In genomic region chr17:45565103-45565502, GRCm38 (mm10) we compare ENCODE assay signal across 9 mouse cellular contexts. TPM values are rescaled to one million over a fixed set of nuclear protein-coding genes. Genes with fewer than 3 reads are reported as not detected.
A peak's percentile ranks its signal among the peaks of the same experiment; 100 is the strongest.
DNase-seq lines count a peak whose midpoint lies in the region; ATAC-seq and TF ChIP-seq lines count a peak whose summit lies in the region.
"Had no signal": no experiment of that assay in that cellular context is flagged by ENCODE, and none has a peak within 500 bp of the region (broad histone marks: within the 10 kb centered on the region; RNA-seq: fewer than 3 reads in every experiment).

No protein-coding gene starts in this region.

- peaks cover 27% of the 10 kb centered on the region for H3K36me3 ChIP-seq in neural tube, embryonic 11.5 days (ENCODE audit: control insufficient read depth, insufficient read depth, low read length)
- H3K36me3 ChIP-seq in hindbrain, embryonic 10.5 days: peaks cover 56% of the 10 kb centered on the region
- H3K36me3 ChIP-seq in liver, postnatal 0 days (replicated peaks; ENCODE audit: insufficient read depth, low read length): peaks cover 51% of the 10 kb centered on the region

- H3K9me3 ChIP-seq in neural tube, embryonic 11.5 days (ENCODE audit: control insufficient read depth, low read length): no peaks in the 10 kb centered on the region
- H3K9me3 ChIP-seq in hindbrain, embryonic 10.5 days: no peaks in the 10 kb centered on the region
- no peaks in the 10 kb centered on the region for H3K9me3 ChIP-seq in liver, postnatal 0 days (ENCODE audit: low read length)

- H3K4me1 ChIP-seq in neural tube, embryonic 11.5 days (ENCODE audit: control insufficient read depth, insufficient read depth, low read length): peaks cover 6% of the 10 kb centered on the region
- peaks cover 46% of the 10 kb centered on the region for H3K4me1 ChIP-seq in hindbrain, embryonic 10.5 days (replicated peaks)
- peaks cover 19% of the 10 kb centered on the region for H3K4me1 ChIP-seq in liver, postnatal 0 days (ENCODE audit: insufficient read depth)

- no peak for TF ChIP-seq EP300 in liver, postnatal 0 days (IDR thresholded peaks at IDR 0.05; ENCODE audit: low read depth)

- no peak for TF ChIP-seq CTCF in liver, postnatal 0 days (IDR thresholded peaks at IDR 0.05; ENCODE audit: low read depth)

- no peak for DNase-seq in neural tube, embryonic 11.5 days (ENCODE audit: low spot score)
- no peak for DNase-seq in neural tube, embryonic 10.5 days (ENCODE audit: extremely low spot score, low spot score)
- DNase-seq in hindbrain, embryonic 10.5 days (ENCODE audit: low spot score): no peak
- no peak for DNase-seq in liver, postnatal 0 days
- DNase-seq in adrenal gland, postnatal 10 days: no peak
- DNase-seq in thymus, postnatal 36 days: no peak
- DNase-seq in cerebellum, adult 18-20 months: no peak
- DNase-seq: adrenal gland, adult 8-10 months; lung, postnatal 10 days had no signal

- no peak overlapping the region for H3K27ac ChIP-seq in neural tube, embryonic 11.5 days (ENCODE audit: low read depth, low read length)
- H3K27ac ChIP-seq in hindbrain, embryonic 10.5 days: peak overlapping the region; percentile 98
- no peak overlapping the region for H3K27ac ChIP-seq in liver, postnatal 0 days (ENCODE audit: low read depth)

- 96% methylated on average over 11 of the region's 11 CpGs for WGBS in neural tube, embryonic 11.5 days
- WGBS in hindbrain, embryonic 10.5 days: 95% methylated on average over 11 of the region's 11 CpGs
- WGBS in liver, postnatal 0 days (ENCODE audit: insufficient replicate concordance): 91% methylated on average over 11 of the region's 11 CpGs

- ATAC-seq in neural tube, embryonic 11.5 days (ENCODE audit: insufficient read depth, low FRiP score, low TSS enrichment): no peak
- no peak for ATAC-seq in liver, postnatal 0 days

- peak overlapping the region; percentile 84 for H3K9ac ChIP-seq in neural tube, embryonic 11.5 days (ENCODE audit: low read length)
- H3K9ac ChIP-seq in liver, postnatal 0 days (replicated peaks): peak overlapping the region; percentile 93

- H3K27me3 ChIP-seq in neural tube, embryonic 11.5 days (ENCODE audit: control insufficient read depth, insufficient read depth, low read length): no peaks in the 10 kb centered on the region
- no peaks in the 10 kb centered on the region for H3K27me3 ChIP-seq in hindbrain, embryonic 10.5 days (ENCODE audit: insufficient read depth, poor library complexity, severe bottlenecking)
- no peaks in the 10 kb centered on the region for H3K27me3 ChIP-seq in liver, postnatal 0 days (ENCODE audit: insufficient read depth, low read length)

- H3K4me2 ChIP-seq in neural tube, embryonic 11.5 days (ENCODE audit: low read depth): peak overlapping the region; percentile 96
- peak overlapping the region; percentile 97 for H3K4me2 ChIP-seq in liver, postnatal 0 days (ENCODE audit: low read depth, low read length)

- peak overlapping the region; percentile 84 for H3K4me3 ChIP-seq in neural tube, embryonic 11.5 days (ENCODE audit: low read depth, low read length)
- H3K4me3 ChIP-seq in hindbrain, embryonic 10.5 days: peak overlapping the region; percentile 79
- peak overlapping the region; percentile 91 for H3K4me3 ChIP-seq in liver, postnatal 0 days (ENCODE audit: low read depth, low read length)

RNA-seq across cellular contexts. Expression of gene Slc35b2, which starts 1.4 kb away (rescaled TPM):
- 101 and 106 TPM in 2 replicates for polyA plus RNA-seq in neural tube, embryonic 11.5 days (2014; fragmentation: Nextera tagmentation; extraction: Ambion mirVana)
- polyA plus RNA-seq in hindbrain, embryonic 10.5 days (2016; fragmentation: Nextera tagmentation; extraction: Ambion mirVana): 121 TPM in 2 replicates
- 47.7 and 47.9 TPM in 2 replicates for polyA plus RNA-seq in liver, postnatal 0 days (2015; fragmentation: Nextera tagmentation; extraction: Ambion mirVana)
- total RNA-seq in adrenal gland, postnatal 10 days (2021): 10 to 100 TPM; 65.9 TPM

RNA-seq across cellular contexts. Expression of gene Hsp90ab1, which starts 8.0 kb away (rescaled TPM):
- polyA plus RNA-seq in neural tube, embryonic 11.5 days (2014; fragmentation: Nextera tagmentation; extraction: Ambion mirVana): 1,725 and 1,823 TPM in 2 replicates
- polyA plus RNA-seq in hindbrain, embryonic 10.5 days (2016; fragmentation: Nextera tagmentation; extraction: Ambion mirVana): 1,585 and 2,006 TPM in 2 replicates
- polyA plus RNA-seq in liver, postnatal 0 days (2015; fragmentation: Nextera tagmentation; extraction: Ambion mirVana): 419 and 445 TPM in 2 replicates
- 1,000 to 10,000 TPM; 1,111 to 1,198 TPM for total RNA-seq in adrenal gland, postnatal 10 days (2021)

RNA-seq across cellular contexts. Expression of gene Nfkbie, which starts 9.6 kb away (rescaled TPM):
- 6.9 and 7.0 TPM in 2 replicates for polyA plus RNA-seq in neural tube, embryonic 11.5 days (2014; fragmentation: Nextera tagmentation; extraction: Ambion mirVana)
- 8.3 and 9.7 TPM in 2 replicates for polyA plus RNA-seq in hindbrain, embryonic 10.5 days (2016; fragmentation: Nextera tagmentation; extraction: Ambion mirVana)
- polyA plus RNA-seq in liver, postnatal 0 days (2015; fragmentation: Nextera tagmentation; extraction: Ambion mirVana): 2.8 and 3.0 TPM in 2 replicates
- 1 to 10 TPM; 4.4 to 6.2 TPM for total RNA-seq in adrenal gland, postnatal 10 days (2021)

RNA-seq across cellular contexts. Expression of gene Tmem151b, which starts 15.6 kb away (rescaled TPM):
- 6.2 and 6.8 TPM in 2 replicates for polyA plus RNA-seq in neural tube, embryonic 11.5 days (2014; fragmentation: Nextera tagmentation; extraction: Ambion mirVana)
- 7.2 and 10.6 TPM in 2 replicates for polyA plus RNA-seq in hindbrain, embryonic 10.5 days (2016; fragmentation: Nextera tagmentation; extraction: Ambion mirVana)
- polyA plus RNA-seq in liver, postnatal 0 days (2015; fragmentation: Nextera tagmentation; extraction: Ambion mirVana): 0.13 and 0.19 TPM in 2 replicates
- 1 to 10 TPM; 1.2 to 3.1 TPM for total RNA-seq in adrenal gland, postnatal 10 days (2021)

RNA-seq across cellular contexts. Expression of gene Slc29a1, which starts 34.3 kb away (rescaled TPM):
- 44.1 and 48.7 TPM in 2 replicates for polyA plus RNA-seq in neural tube, embryonic 11.5 days (2014; fragmentation: Nextera tagmentation; extraction: Ambion mirVana)
- polyA plus RNA-seq in hindbrain, embryonic 10.5 days (2016; fragmentation: Nextera tagmentation; extraction: Ambion mirVana): 60.4 and 72.0 TPM in 2 replicates
- polyA plus RNA-seq in liver, postnatal 0 days (2015; fragmentation: Nextera tagmentation; extraction: Ambion mirVana): 83.0 and 91.6 TPM in 2 replicates
- 100 to 1,000 TPM; 130 to 145 TPM for total RNA-seq in adrenal gland, postnatal 10 days (2021)
